Comparison of ENCODE assay signal across 30 mouse cellular contexts in genomic region chr11:24350839-24351238, GRCm38 (mm10).
A peak's percentile ranks its signal among the peaks of the same experiment; 100 is the strongest.
DNase-seq lines count a peak whose midpoint lies in the region; ATAC-seq and TF ChIP-seq lines count a peak whose summit lies in the region.
"Had no signal": no experiment of that assay in that cellular context is flagged by ENCODE, and none has a peak within 500 bp of the region (broad histone marks: within the 10 kb centered on the region; RNA-seq: fewer than 3 reads in every experiment).

No protein-coding gene starts in this region.

- no peak for TF ChIP-seq CTCF in intestine, postnatal 0 days (IDR thresholded peaks at IDR 0.05; ENCODE audit: low read depth)

- 86% methylated on average over 4 of the region's 4 CpGs for WGBS in kidney, embryonic 15.5 days
- WGBS in intestine, postnatal 0 days, result 42% methylated on average over 4 of the region's 4 CpGs
- 87% methylated on average over 4 of the region's 4 CpGs for WGBS in kidney, embryonic 16.5 days
- 85% methylated on average over 4 of the region's 4 CpGs for WGBS in stomach, embryonic 15.5 days

- DNase-seq in kidney, adult 18-20 months, result peak; percentile 27
- no peak for DNase-seq in frontal cortex, adult 2 months (ENCODE audit: extremely low spot score in 1 of 2, low spot score in 1 of 2)
- no peak for DNase-seq in gastrocnemius, postnatal 14 days
- DNase-seq in ovary, postnatal 10 days (ENCODE audit: low spot score), result no peak
- DNase-seq: adrenal gland, adult 2 months; B cell, adult 2 months; cerebellum, adult 18-20 months; cerebellum, postnatal 36 days; embryo, embryonic 11 days; gastrocnemius, postnatal 10 days; heart, adult 2 months; heart, postnatal 4 days; lung, adult 18-20 months; thymus, adult 2 months had no signal

- intact Hi-C loops in gastrocnemius, postnatal 14 days (cut with DNase I; ENCODE audit: low total_unique reads), result no loop called here

- no peaks in the 10 kb centered on the region for H3K9me3 ChIP-seq in kidney, embryonic 15.5 days (replicated peaks)
- no peaks in the 10 kb centered on the region for H3K9me3 ChIP-seq in intestine, postnatal 0 days (ENCODE audit: control insufficient read depth)
- no peaks in the 10 kb centered on the region for H3K9me3 ChIP-seq in kidney, embryonic 16.5 days (ENCODE audit: low read length)
- no peaks in the 10 kb centered on the region for H3K9me3 ChIP-seq in stomach, embryonic 15.5 days
- H3K9me3 ChIP-seq: embryonic facial prominence, embryonic 13.5 days; forebrain, embryonic 15.5 days; G1E; heart, embryonic 15.5 days; liver, embryonic 12.5 days; megakaryocyte, embryonic 14.5 days; midbrain, embryonic 15.5 days; neural tube, embryonic 13.5 days had no signal

- no peak overlapping the region for H3K9ac ChIP-seq in kidney, embryonic 15.5 days
- no peak overlapping the region for H3K9ac ChIP-seq in intestine, postnatal 0 days (ENCODE audit: low read depth, low read length)
- no peak overlapping the region for H3K9ac ChIP-seq in kidney, embryonic 16.5 days (replicated peaks; ENCODE audit: low read length)
- H3K9ac ChIP-seq in stomach, embryonic 15.5 days, result no peak overlapping the region
- H3K9ac ChIP-seq: embryonic facial prominence, embryonic 13.5 days; forebrain, embryonic 15.5 days; heart, embryonic 15.5 days; hindbrain, embryonic 14.5 days; liver, embryonic 12.5 days; midbrain, embryonic 15.5 days; neural tube, embryonic 13.5 days had no signal

- ATAC-seq in kidney, embryonic 15.5 days (replicated peaks; ENCODE audit: low FRiP score), result no peak
- peak; percentile 88 for ATAC-seq in intestine, postnatal 0 days
- peak; percentile 49; the same call in 1 of the 2 replicates for ATAC-seq in kidney, embryonic 16.5 days (ENCODE audit: low FRiP score, low TSS enrichment)
- 0 out of 2 replicates have a peak, but pooled peaks have one; percentile 27 for ATAC-seq in stomach, embryonic 15.5 days (ENCODE audit: insufficient read depth, low FRiP score, low read depth)
- ATAC-seq: forebrain, embryonic 15.5 days; liver, embryonic 12.5 days; Patski had no signal

- H3K4me2 ChIP-seq in kidney, embryonic 15.5 days, result no peak overlapping the region
- no peak overlapping the region for H3K4me2 ChIP-seq in intestine, postnatal 0 days (replicated peaks; ENCODE audit: low read depth)
- H3K4me2 ChIP-seq in kidney, embryonic 16.5 days (replicated peaks; ENCODE audit: low read depth, low read length), result no peak overlapping the region
- no peak overlapping the region for H3K4me2 ChIP-seq in stomach, embryonic 15.5 days
- H3K4me2 ChIP-seq: embryonic facial prominence, embryonic 13.5 days; forebrain, embryonic 15.5 days; heart, embryonic 15.5 days; hindbrain, embryonic 14.5 days; liver, embryonic 12.5 days; midbrain, embryonic 15.5 days; neural tube, embryonic 13.5 days had no signal

- no peak overlapping the region for H3K4me3 ChIP-seq in kidney, embryonic 15.5 days (replicated peaks)
- H3K4me3 ChIP-seq in intestine, postnatal 0 days (ENCODE audit: low read depth, low read length), result no peak overlapping the region
- H3K4me3 ChIP-seq in kidney, embryonic 16.5 days (ENCODE audit: low read length), result no peak overlapping the region
- H3K4me3 ChIP-seq in stomach, embryonic 15.5 days (replicated peaks), result no peak overlapping the region
- H3K4me3 ChIP-seq: embryonic facial prominence, embryonic 13.5 days; forebrain, embryonic 15.5 days; heart, adult 2 months; heart, embryonic 15.5 days; layer of hippocampus, adult 2 months; liver, embryonic 12.5 days; megakaryocyte, embryonic 14.5 days; midbrain, embryonic 15.5 days; neural tube, embryonic 13.5 days had no signal

- no peaks in the 10 kb centered on the region for H3K27me3 ChIP-seq in kidney, embryonic 15.5 days
- no peaks in the 10 kb centered on the region for H3K27me3 ChIP-seq in intestine, postnatal 0 days (replicated peaks; ENCODE audit: control insufficient read depth, insufficient read depth, low read length)
- no peaks in the 10 kb centered on the region for H3K27me3 ChIP-seq in kidney, embryonic 16.5 days (ENCODE audit: insufficient read depth, low read length)
- no peaks in the 10 kb centered on the region for H3K27me3 ChIP-seq in stomach, embryonic 15.5 days (replicated peaks)
- H3K27me3 ChIP-seq: CH12.LX; embryonic facial prominence, embryonic 13.5 days; forebrain, embryonic 15.5 days; heart, embryonic 15.5 days; liver, embryonic 12.5 days; megakaryocyte, embryonic 14.5 days; midbrain, embryonic 15.5 days; neural tube, embryonic 13.5 days had no signal

- no peaks in the 10 kb centered on the region for H3K36me3 ChIP-seq in kidney, embryonic 15.5 days
- no peaks in the 10 kb centered on the region for H3K36me3 ChIP-seq in intestine, postnatal 0 days (ENCODE audit: control insufficient read depth, insufficient read depth)
- no peaks in the 10 kb centered on the region for H3K36me3 ChIP-seq in kidney, embryonic 16.5 days (ENCODE audit: insufficient read depth, low read length)
- H3K36me3 ChIP-seq in stomach, embryonic 15.5 days, result no peaks in the 10 kb centered on the region
- H3K36me3 ChIP-seq: embryonic facial prominence, embryonic 13.5 days; forebrain, embryonic 15.5 days; G1E; heart, embryonic 15.5 days; liver, embryonic 12.5 days; midbrain, embryonic 15.5 days; neural tube, embryonic 13.5 days had no signal

- no peak overlapping the region for H3K27ac ChIP-seq in kidney, embryonic 15.5 days
- H3K27ac ChIP-seq in intestine, postnatal 0 days (ENCODE audit: low read depth, low read length), result no peak overlapping the region
- no peak overlapping the region for H3K27ac ChIP-seq in kidney, embryonic 16.5 days (ENCODE audit: low read length)
- H3K27ac ChIP-seq in stomach, embryonic 15.5 days, result no peak overlapping the region
- H3K27ac ChIP-seq: embryonic facial prominence, embryonic 13.5 days; forebrain, embryonic 15.5 days; heart, adult 2 months; heart, embryonic 15.5 days; hindbrain, embryonic 14.5 days; layer of hippocampus, adult 2 months; liver, embryonic 12.5 days; midbrain, embryonic 15.5 days; neural tube, embryonic 13.5 days had no signal

- 0 out of 2 replicates have a peak, but pooled peaks cover 4% of the 10 kb centered on the region for H3K4me1 ChIP-seq in kidney, embryonic 15.5 days
- H3K4me1 ChIP-seq in intestine, postnatal 0 days (replicated peaks; ENCODE audit: control insufficient read depth, insufficient read depth, low read length), result 0 out of 2 replicates have a peak, but pooled peaks cover 3% of the 10 kb centered on the region
- 0 out of 2 replicates have a peak, but pooled peaks cover 3% of the 10 kb centered on the region for H3K4me1 ChIP-seq in kidney, embryonic 16.5 days (ENCODE audit: insufficient read depth, low read length)
- H3K4me1 ChIP-seq in stomach, embryonic 15.5 days, result no peaks in the 10 kb centered on the region
- H3K4me1 ChIP-seq: heart, embryonic 15.5 days; liver, embryonic 12.5 days; megakaryocyte, embryonic 14.5 days had no signal
